Mouse (Mus musculus): ENCODE results near the gene Cmtm4.

The Cmtm4 gene

GRCm38 (mm10) chr8:104411468-104411867, 15.9 kb upstream of the Cmtm4 start:
- DNase-seq (ENCODE audit: low spot score): no peak

GRCm38 (mm10) chr8:104410628-104411273, 15.1 kb upstream of the Cmtm4 start:
- no peak for DNase-seq (ENCODE audit: low spot score)

DNA sequence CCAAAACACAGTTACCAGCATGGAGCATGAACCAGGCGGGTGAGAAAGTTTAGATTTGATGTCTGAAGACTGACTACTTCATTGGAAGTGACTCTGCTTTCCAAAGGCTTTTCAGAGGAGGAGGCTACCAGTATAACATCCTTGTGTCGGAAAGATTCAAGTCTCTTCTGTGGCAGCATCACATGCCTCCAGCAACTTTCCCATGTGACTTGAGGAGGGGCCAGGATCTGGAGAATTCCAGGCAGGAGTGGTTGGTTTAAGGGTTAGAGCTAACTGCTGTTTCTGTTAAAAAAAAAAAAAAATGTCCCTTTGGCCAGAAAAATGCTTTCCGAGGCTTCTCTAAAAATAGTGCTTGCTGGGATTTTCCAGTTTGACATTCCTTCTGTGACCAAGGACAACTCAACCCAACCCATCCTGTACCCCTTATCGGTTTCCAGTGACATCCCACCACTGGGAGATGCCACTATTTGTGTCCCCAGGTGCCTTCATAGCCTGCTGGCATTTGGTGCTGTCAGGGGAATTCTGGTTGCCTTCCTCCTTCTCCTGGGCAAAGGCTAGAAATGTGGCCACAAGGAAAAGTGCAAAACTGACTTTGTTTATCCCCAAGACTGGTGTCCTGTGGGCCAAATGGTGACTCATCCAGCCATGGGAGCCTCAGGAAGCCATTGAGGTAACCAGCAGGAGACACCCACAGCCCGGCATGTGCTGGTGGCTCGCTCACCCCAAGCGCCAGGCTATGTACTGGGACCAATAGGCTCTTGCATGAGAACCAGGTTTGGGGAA, 12.9 kb upstream of the Cmtm4 start:
- DNase-seq (ENCODE audit: low spot score): no peak

DNA sequence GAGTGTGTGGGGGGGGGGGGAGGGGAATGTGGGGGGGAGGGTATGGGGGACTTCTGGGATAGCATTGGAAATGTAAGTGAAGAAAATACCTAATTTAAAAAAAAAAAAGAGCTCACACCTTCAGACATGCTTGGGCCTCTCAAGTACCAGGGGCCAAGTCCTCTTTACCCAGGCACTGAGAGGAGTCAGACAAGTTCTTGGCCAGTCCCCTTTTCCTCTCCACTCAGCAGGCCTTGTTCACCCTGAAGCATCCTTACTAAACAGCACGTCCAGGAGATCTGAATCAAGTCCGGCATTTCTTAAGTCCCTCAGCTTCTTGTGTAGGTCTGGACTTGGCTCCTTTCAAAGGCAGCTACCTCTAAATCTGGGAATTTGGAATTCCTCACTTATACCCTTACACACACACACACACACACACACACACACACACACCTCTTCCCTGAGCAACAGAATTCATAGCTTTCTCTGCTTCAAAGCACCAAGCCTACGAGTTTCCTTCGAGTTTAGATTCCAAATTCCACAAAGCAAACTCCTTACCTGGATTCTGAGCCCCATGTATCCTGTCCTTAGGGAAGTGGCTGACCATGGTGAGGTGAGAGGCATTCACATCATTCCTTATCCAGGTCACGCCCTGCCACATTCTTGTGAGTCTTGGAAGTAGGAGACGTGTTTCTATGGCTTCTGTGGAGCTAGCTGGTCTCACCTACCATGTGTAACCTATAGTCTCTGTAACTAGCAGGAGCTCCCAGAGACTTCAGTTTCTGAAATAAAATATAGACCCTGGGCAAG, 10.9 kb upstream of the Cmtm4 start:
- no peak for DNase-seq (ENCODE audit: low spot score)

GRCm38 (mm10) chr8:104405430-104406187, 10.0 kb upstream of the Cmtm4 start:
- DNase-seq (ENCODE audit: low spot score): no peak

GRCm38 (mm10) chr8:104403596-104403995, 8.0 kb upstream of the Cmtm4 start:
- no peak for DNase-seq (ENCODE audit: low spot score)

GRCm38 (mm10) chr8:104394801-104395702, 555 bp downstream of the Cmtm4 start:
- peak; percentile 54 for DNase-seq (ENCODE audit: low spot score)

DNA sequence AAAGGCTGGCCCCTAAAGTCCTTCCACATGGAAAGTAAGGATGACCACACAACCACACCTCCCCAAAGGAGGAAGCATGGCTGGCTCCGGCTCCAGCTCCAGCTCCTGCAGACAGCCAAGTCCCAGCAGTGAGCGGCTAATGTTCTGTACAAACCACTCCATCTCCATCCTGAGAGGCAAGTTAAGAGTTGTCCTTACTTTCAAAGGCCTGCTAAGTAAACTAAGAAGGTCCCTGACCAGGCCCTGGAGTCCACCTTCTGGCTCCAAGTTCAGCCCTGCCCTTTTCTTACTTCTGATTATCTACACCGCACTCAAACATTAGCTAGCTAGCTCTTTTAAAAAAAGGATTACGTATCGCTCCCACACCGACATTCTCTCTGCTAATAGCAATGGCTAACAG, 1.8 kb downstream of the Cmtm4 start:
- DNase-seq (ENCODE audit: low spot score): no peak

DNA sequence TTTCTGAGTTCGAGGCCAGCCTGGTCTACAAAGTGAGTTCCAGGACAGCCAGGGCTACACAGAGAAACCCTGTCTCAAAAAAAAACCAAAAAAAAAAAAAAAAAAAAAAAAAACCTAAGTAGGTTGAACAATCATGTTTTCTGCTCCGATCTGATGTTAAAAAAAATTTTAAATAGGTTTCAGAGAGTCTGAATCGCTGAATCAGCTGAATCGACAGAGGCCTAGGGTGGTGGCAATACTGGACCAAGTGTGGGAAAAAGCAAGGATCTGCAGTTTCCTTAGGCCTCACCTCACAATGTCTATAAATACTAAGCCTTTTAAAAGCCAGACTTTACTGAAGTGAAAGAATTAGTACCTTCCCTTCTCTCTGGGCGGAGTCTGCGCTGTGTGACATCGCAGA, 2.5 kb downstream of the Cmtm4 start:
- no peak for DNase-seq (ENCODE audit: low spot score)

- no peak for DNase-seq (ENCODE audit: low spot score)
Measured at GRCm38 (mm10) chr8:104390245-104390644, 5.4 kb downstream of the Cmtm4 start.

- DNase-seq (ENCODE audit: low spot score): no peak
Measured at GRCm38 (mm10) chr8:104387980-104388379, 7.6 kb downstream of the Cmtm4 start.

GRCm38 (mm10) chr8:104387501-104387900, 8.1 kb downstream of the Cmtm4 start:
- no peak for DNase-seq (ENCODE audit: low spot score)

GRCm38 (mm10) chr8:104386693-104387092, 8.9 kb downstream of the Cmtm4 start:
- DNase-seq (ENCODE audit: low spot score): no peak

GRCm38 (mm10) chr8:104383977-104384376, 11.6 kb downstream of the Cmtm4 start:
- DNase-seq (ENCODE audit: low spot score): no peak

- DNase-seq (ENCODE audit: low spot score): no peak
Measured at GRCm38 (mm10) chr8:104383296-104383695, 12.3 kb downstream of the Cmtm4 start.

GRCm38 (mm10) chr8:104380961-104381411, 14.6 kb downstream of the Cmtm4 start:
- no peak for DNase-seq (ENCODE audit: low spot score)

DNA sequence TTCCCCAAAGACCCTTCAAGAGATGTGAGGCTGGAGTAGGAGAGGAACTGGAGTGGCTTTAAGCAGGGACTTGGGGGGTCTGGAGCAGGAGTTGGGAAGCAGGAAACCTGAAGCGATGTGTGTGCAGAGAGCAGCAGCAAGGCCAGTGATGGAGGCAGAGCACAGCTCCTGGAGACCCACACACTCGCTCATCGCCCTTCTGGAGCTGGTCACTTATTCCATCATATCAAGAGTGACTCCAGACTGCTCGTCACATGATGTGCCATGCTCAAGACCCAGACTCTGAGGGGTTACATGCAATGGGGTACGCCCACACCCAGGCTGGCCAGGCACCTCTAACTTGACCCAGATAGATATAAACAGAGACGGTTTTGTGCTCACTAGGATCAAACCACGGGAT, 15.3 kb downstream of the Cmtm4 start:
- no peak for DNase-seq (ENCODE audit: low spot score)

- no peak for DNase-seq (ENCODE audit: low spot score)
Measured at GRCm38 (mm10) chr8:104379301-104379836, 16.2 kb downstream of the Cmtm4 start.

DNA sequence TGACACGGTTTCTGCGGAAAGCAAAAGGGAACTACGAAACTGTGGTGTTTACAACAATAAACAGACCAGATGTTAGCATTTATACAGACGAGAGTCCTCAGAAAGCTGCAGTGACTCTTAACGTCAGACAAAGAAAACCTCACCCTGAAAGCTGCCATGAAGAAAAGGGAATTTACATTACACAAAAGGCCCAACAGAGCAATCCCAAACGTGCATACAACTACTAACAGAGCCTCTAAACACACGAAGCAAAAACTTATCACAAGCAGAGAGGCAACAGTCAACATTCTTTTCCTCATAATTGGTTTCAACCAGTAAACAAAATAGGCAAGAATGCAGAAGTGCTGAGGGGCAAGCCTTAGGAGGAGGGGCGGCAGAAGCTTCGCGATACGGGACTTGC, 18.9 kb downstream of the Cmtm4 start:
- DNase-seq (ENCODE audit: low spot score): no peak

DNA sequence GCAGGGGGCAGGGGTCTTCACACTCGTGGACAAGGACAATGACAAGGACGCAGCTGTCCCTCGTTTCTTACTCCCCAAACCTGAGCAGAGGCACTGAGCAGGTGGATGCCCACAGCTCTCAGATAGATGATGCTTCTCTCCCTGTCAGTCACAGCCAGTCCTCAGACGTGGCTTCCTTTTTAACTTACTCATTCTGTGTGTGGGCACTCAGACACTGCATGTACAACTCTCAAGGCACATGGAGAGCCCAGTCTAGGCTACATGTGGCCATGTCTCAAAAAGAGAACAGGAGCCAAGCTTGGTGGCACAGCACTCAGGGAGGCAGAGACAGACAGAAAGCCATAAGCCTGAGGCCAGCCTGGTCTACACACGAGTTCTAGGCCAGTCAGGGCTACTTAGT, 19.6 kb downstream of the Cmtm4 start:
- DNase-seq (ENCODE audit: low spot score): no peak
